Mouse (Mus musculus): Measurements from ENCODE around the gene Cox7b2.
A peak's percentile ranks its signal among the peaks of the same experiment; 100 is the strongest.
"Not testable (repeated sequence)": the region's sequence is repeated elsewhere in the genome, so short reads cannot be mapped to it uniquely, and the experiment has no call there.

Cox7b2 gene

GRCm38 (mm10) chr5:71548079-71548478 lies at the start of gene Cox7b2:
TSS of gene Cox7b2 (minus strand) at chr5:71548205.
- DNase-seq (ENCODE audit: low read depth) = no peak

- DNase-seq (ENCODE audit: low read depth) = no peak
These were observed 47.3 kb upstream of the Cox7b2 start for GRCm38 (mm10) chr5:71595321-71595720.

GRCm38 (mm10) chr5:71593745-71594255 lies 45.8 kb upstream of the Cox7b2 start:
- DNase-seq (ENCODE audit: low read depth) = no peak

- DNase-seq (ENCODE audit: low read depth) = no peak
These were observed 23.7 kb upstream of the Cox7b2 start for GRCm38 (mm10) chr5:71571646-71572237.

- peak; percentile 40 for DNase-seq (ENCODE audit: low read depth)
These were observed 2.5 kb downstream of the Cox7b2 start for GRCm38 (mm10) chr5:71545554-71545953.

GRCm38 (mm10) chr5:71525486-71525885 lies 22.5 kb downstream of the Cox7b2 start:
- not testable (repeated sequence) for DNase-seq (ENCODE audit: low read depth)

- DNase-seq (ENCODE audit: low read depth) = peak; percentile 72
These were observed 45.8 kb downstream of the Cox7b2 start for GRCm38 (mm10) chr5:71502058-71502678.

- DNase-seq (ENCODE audit: low read depth) = no peak
These were observed 52.4 kb downstream of the Cox7b2 start for GRCm38 (mm10) chr5:71495621-71496020.

GRCm38 (mm10) chr5:71456957-71457356 lies 91.0 kb downstream of the Cox7b2 start:
- DNase-seq (ENCODE audit: low read depth) = no peak

- DNase-seq (ENCODE audit: low read depth) = no peak
These were observed 107.8 kb downstream of the Cox7b2 start for GRCm38 (mm10) chr5:71440174-71440573.

All from NIH3T3 (cell line).